Mouse (Mus musculus) CD4-positive, CD25-positive, alpha-beta regulatory T cell, adult 9 weeks (primary cell): ENCODE results near the gene Gm10031. TPM values are rescaled to one million over a fixed set of nuclear protein-coding genes. Genes with fewer than 3 reads are reported as not detected.

Experiments
- polyA plus RNA-seq: library from polyadenylated mRNA; unstranded; fragments of 100-300 nt; shearing (Covaris generic); gene quantifications from one replicate; pipeline ENCODE4 v1.2.1, GENCODE M21; 2017

The Gm10031 gene
- polyA plus RNA-seq = 1.2 TPM

GRCm38 (mm10) chr1:156523842-156524241 lies at the start of gene Gm10031:
Gene Gm10031 (plus strand): TSS chr1:156524012.

GRCm38 (mm10) chr1:156558024-156558930 lies 34.5 kb downstream of the Gm10031 start, which contains the start of gene Abl2:
Gene Abl2 (plus strand): TSS chr1:156558786.

Other genes with a start within 250 kb of the Gm10031 start
- not detected for gene Tdrd5, start 220.3 kb upstream of the Gm10031 start, polyA plus RNA-seq
- gene Nphs2, start 213.3 kb upstream of the Gm10031 start, polyA plus RNA-seq = not detected
- gene Gm2000, start 158.0 kb upstream of the Gm10031 start, polyA plus RNA-seq = 1,620 TPM
- 0.82 TPM for gene Axdnd1, start 102.9 kb upstream of the Gm10031 start, polyA plus RNA-seq
- 44.0 TPM for gene Soat1, start 49.7 kb upstream of the Gm10031 start, polyA plus RNA-seq
- gene Abl2, start 34.8 kb downstream of the Gm10031 start, polyA plus RNA-seq = 2.8 TPM
- 56.8 TPM for gene Tor3a, start 150.3 kb downstream of the Gm10031 start, polyA plus RNA-seq
- 14.2 TPM for gene Fam20b, start 195.1 kb downstream of the Gm10031 start, polyA plus RNA-seq